Mouse (Mus musculus) thymus, adult 2 months (tissue): Measurements from ENCODE around the gene Capn12.
A peak's percentile ranks its signal among the peaks of the same experiment; 100 is the strongest.
"Not testable (repeated sequence)": the region's sequence is repeated elsewhere in the genome, so short reads cannot be mapped to it uniquely, and the experiment has no call there.

Experiments
- CTCF ChIP-seq: fragments of 200-500 bp; IDR thresholded peaks from 2 replicates; pipeline ENCODE4 v1.5.1; 2012; ENCODE audit warnings: mild to moderate bottlenecking, control low read depth, low read length, moderate library complexity, borderline replicate concordance; ENCODE audit not compliant: control insufficient read depth, poor library complexity, insufficient read depth; ENCODE audit errors: extremely low read depth
- POLR2A ChIP-seq: fragments of 200-500 bp; IDR thresholded peaks from 2 replicates; pipeline ENCODE4 v1.6.1; 2012; ENCODE audit warnings: mild to moderate bottlenecking, low read length, control low read depth, moderate library complexity; ENCODE audit not compliant: control insufficient read depth, poor library complexity, insufficient read depth; ENCODE audit errors: extremely low read depth

DNA sequence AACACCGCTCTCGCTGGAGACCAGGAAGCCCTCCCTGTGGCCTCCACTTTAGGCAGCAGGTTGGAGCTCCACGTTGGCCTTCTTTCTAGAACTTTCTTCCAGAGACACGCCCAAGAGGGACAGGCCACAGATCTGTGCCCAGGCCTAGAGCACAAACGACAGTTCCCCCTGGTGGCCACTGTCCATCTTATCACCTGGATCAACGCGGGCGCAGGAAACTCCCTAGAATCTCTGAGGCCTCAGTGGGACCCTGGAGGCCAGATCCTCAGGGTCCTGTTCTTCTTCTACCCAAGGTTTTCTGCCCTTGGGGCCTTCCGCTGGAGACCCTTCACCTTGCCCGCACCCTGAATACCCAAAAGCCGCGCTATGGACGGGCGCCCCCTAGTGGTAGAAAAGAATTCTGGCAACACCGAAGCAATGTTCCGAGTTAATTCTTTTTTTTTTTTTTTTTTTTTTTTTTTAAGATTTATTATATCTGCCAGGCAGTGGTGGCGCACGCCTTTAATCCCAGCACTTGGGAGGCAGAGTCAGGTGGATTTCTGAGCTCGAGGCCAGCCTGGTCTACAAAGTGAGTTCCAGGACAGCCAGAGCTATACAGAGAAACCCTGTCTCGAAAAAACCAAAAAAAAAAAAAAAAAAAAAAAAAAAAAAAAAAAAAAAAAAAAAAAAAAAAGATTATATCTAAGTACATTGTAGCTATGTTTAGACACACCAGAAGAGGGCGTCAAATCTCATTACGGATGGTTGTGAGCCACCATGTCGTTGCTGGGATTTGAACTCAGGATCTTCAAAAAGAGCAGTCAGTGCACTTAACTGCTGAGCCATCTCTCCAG is 13.5 kb upstream of the Capn12 start:
- peak; percentile 99 for TF ChIP-seq CTCF
- TF ChIP-seq POLR2A: not testable (repeated sequence)
